Mouse (Mus musculus) intestine, embryonic 16.5 days (tissue): ENCODE data around the gene Fancc. TPM values are rescaled to one million over a fixed set of nuclear protein-coding genes. Genes with fewer than 3 reads are reported as not detected.

Source experiments
- ATAC-seq: fragments of 200-750 bp; cut with Nextera tagmentation; 2 replicates; pipeline ENCODE4 v1.8.0; 2017; ENCODE audit warnings: moderate TSS enrichment, moderate library complexity
- H3K27ac ChIP-seq: fragments of 300-500 bp; sonication (generic); 2 replicates; pipeline ENCODE4 v1.5.1; 2014; ENCODE audit warnings: mild to moderate bottlenecking, low read length
- H3K27me3 ChIP-seq: fragments of 300-500 bp; sonication (generic); replicated peaks from 2 replicates; pipeline ENCODE4 v1.6.1; 2014; ENCODE audit warnings: low read length, control low read depth, mixed read lengths; ENCODE audit not compliant: control insufficient read depth, insufficient read depth
- H3K36me3 ChIP-seq: fragments of 300-500 bp; sonication (generic); 2 replicates; pipeline ENCODE4 v1.6.1; 2014; ENCODE audit warnings: low read length, control low read depth; ENCODE audit not compliant: control insufficient read depth, insufficient read depth
- H3K4me1 ChIP-seq: fragments of 300-500 bp; sonication (generic); 2 replicates; pipeline ENCODE4 v1.6.1; 2014; ENCODE audit warnings: low read length, control low read depth, mixed read lengths; ENCODE audit not compliant: control insufficient read depth, insufficient read depth
- H3K4me2 ChIP-seq: fragments of 300-500 bp; sonication (generic); 2 replicates; pipeline ENCODE4 v1.6.1; 2014; ENCODE audit warnings: low read depth, low read length, control low read depth
- H3K4me3 ChIP-seq: fragments of 300-500 bp; sonication (generic); 2 replicates; pipeline ENCODE4 v1.5.1; 2014; ENCODE audit warnings: mild to moderate bottlenecking, low read length
- H3K9ac ChIP-seq: fragments of 300-500 bp; sonication (generic); 2 replicates; pipeline ENCODE4 v1.6.1; 2014; ENCODE audit warnings: low read depth, low read length
- H3K9me3 ChIP-seq: fragments of 300-500 bp; sonication (generic); 2 replicates; pipeline ENCODE4 v1.6.1; 2016; ENCODE audit warnings: low read length, control low read depth; ENCODE audit not compliant: control insufficient read depth
- WGBS: fragments of 180-500 bp; shearing (Covaris S2); extraction: QIAGEN DNeasy Blood & Tissue Kit; methylation state at CpG from one replicate; pipeline ENCODE4 v1.1.7; 2014; 5-methylcytosine and 5-hydroxymethylcytosine counted together
- polyA plus RNA-seq: library from polyadenylated mRNA; unstranded; fragments of >200 nt; fragmentation: Nextera tagmentation; extraction: Ambion mirVana; gene quantifications from 2 replicates; pipeline ENCODE4 v1.2.1, GENCODE M21; 2015

The Fancc gene
- polyA plus RNA-seq, result 15.4 and 19.0 TPM in 2 replicates

DNA sequence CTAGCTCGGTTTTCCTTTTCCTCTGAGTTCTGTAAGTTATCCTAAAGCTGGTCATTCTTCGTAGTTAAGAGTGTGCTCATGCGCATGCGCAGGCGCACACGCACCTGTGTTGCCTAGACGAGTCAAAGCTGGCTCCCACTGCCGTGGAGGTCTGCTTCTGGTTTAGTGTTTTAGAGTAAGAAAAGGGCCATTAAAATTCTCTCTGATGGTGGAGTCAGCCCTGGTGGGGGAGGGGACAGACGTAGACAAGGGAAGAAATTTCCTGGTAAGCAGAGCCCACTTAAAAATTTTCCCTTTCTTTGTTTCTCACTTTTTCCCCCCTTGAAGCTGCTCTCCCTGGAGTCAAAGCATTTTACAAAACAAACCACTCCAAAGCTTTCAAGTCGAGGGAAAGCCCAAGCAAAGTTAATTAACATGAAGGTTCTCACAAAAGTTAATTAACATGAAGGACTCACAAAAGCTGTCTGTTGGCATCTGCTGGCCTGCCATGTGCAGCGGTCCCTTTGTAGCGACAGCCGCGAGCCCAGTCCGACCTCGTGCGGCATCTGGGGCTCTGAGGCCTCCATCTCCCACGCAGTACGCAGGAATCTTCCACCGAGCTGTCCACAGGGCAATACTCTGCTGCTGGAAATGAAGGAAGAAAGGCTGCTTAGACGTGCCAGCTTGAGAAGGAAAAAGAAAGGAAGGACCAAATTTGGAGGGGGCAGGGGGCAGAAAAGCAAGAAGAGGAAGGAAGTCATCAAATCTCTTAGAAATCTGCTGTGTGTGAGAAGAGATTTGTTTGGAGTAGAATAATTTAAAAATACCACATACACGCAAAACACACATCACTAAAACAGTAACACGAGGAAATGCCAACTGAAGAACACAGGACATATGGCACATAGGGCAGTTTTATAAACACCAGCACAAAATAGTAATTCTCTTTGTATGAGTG lies at the start of gene Fancc:
Gene Fancc, minus strand, starts transcription at position 633 of the 937 bp plus-strand sequence.
- WGBS, result 33% methylated on average over 23 of the region's 23 CpGs
- no peak for ATAC-seq
- no peaks in the 10 kb centered on the region for H3K9me3 ChIP-seq
- peak within 1 kb of the TSS; percentile 17 for H3K4me2 ChIP-seq
- H3K36me3 ChIP-seq, result no peaks in the 10 kb centered on the region
- peak within 1 kb of the TSS; percentile 35 for H3K9ac ChIP-seq
- H3K27me3 ChIP-seq, result no peaks in the 10 kb centered on the region
- H3K4me3 ChIP-seq, result no peak within 1 kb of the TSS
- no peak within 1 kb of the TSS for H3K27ac ChIP-seq
- H3K4me1 ChIP-seq, result no peaks in the 10 kb centered on the region

- ATAC-seq, result no peak
- Histone ChIP-seq H3K27ac (no peak overlapping the region), H3K9ac (no peak overlapping the region), H3K36me3 (peaks cover 14% of the 10 kb centered on the region), H3K4me1 (peaks cover 18% of the 10 kb centered on the region; the same call in 1 of the 2 replicates), H3K4me2 (no peak overlapping the region), H3K4me3 (no peak overlapping the region), H3K9me3 (no peaks in the 10 kb centered on the region), H3K27me3 (no peaks in the 10 kb centered on the region)
- WGBS, result 61% methylated on average over 7 of the region's 7 CpGs
Measured at GRCm38 (mm10) chr13:63545291-63545690, 48.2 kb upstream of the Fancc start.

GRCm38 (mm10) chr13:63544967-63545253 lies 47.8 kb upstream of the Fancc start:
- no peak overlapping the region for H3K4me3 ChIP-seq
- WGBS, result 27% methylated on average over 5 of the region's 5 CpGs
- H3K9me3 ChIP-seq, result no peaks in the 10 kb centered on the region
- H3K4me2 ChIP-seq, result no peak overlapping the region
- H3K9ac ChIP-seq, result no peak overlapping the region
- no peaks in the 10 kb centered on the region for H3K27me3 ChIP-seq
- H3K4me1 ChIP-seq, result peaks cover 14% of the 10 kb centered on the region; the same call in 1 of the 2 replicates
- no peak for ATAC-seq
- peaks cover 16% of the 10 kb centered on the region for H3K36me3 ChIP-seq
- no peak overlapping the region for H3K27ac ChIP-seq

- H3K4me1 ChIP-seq, result 0 out of 2 replicates have a peak, but pooled peaks cover 10% of the 10 kb centered on the region
- H3K4me2 ChIP-seq, result no peak overlapping the region
- no peaks in the 10 kb centered on the region for H3K9me3 ChIP-seq
- WGBS, result 72% methylated on average over 13 of the region's 13 CpGs
- H3K27me3 ChIP-seq, result no peaks in the 10 kb centered on the region
- H3K27ac ChIP-seq, result no peak overlapping the region
- H3K9ac ChIP-seq, result no peak overlapping the region
- no peak overlapping the region for H3K4me3 ChIP-seq
- ATAC-seq, result no peak
- H3K36me3 ChIP-seq, result peaks cover 22% of the 10 kb centered on the region
Measured at GRCm38 (mm10) chr13:63544119-63544966, 47.3 kb upstream of the Fancc start.

- peaks cover 31% of the 10 kb centered on the region for H3K36me3 ChIP-seq
- H3K9ac ChIP-seq, result no peak overlapping the region
- H3K4me2 ChIP-seq, result no peak overlapping the region
- no peak overlapping the region for H3K4me3 ChIP-seq
- no peaks in the 10 kb centered on the region for H3K9me3 ChIP-seq
- WGBS, result 59% methylated on average over 6 of the region's 6 CpGs
- no peaks in the 10 kb centered on the region for H3K27me3 ChIP-seq
- H3K4me1 ChIP-seq, result 0 out of 2 replicates have a peak, but pooled peaks cover 6% of the 10 kb centered on the region
- H3K27ac ChIP-seq, result no peak overlapping the region
- ATAC-seq, result no peak
Measured at GRCm38 (mm10) chr13:63543459-63543858, 46.4 kb upstream of the Fancc start.

DNA sequence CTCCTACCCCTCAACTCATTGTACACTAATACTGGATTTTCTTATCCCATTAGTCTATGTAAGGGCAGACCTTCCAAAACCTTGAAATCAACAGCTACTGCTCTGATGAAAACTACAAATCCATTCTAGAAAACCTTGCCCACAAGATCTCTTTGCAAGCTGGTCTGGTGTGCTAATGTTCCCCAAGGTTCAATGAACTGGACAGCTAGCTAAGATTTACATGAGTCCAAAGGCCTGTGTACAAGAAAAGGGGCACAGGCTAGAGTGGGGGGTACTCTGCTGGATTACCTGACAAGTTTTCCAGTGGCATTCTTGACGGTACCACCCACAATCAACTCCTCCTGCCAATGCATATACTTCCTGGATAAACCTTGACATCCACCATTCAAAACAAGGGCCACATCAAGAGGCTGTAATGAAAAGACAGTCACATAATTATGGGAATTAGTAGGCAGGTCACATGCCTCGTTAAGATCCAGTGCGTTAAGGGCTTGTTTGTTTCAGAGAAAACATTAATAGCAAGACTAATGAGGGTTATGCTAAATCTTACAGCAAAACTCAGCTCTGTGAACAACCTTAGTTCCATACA lies 45.8 kb upstream of the Fancc start:
- ATAC-seq, result no peak
- no peaks in the 10 kb centered on the region for H3K27me3 ChIP-seq
- no peak overlapping the region for H3K27ac ChIP-seq
- H3K4me3 ChIP-seq, result no peak overlapping the region
- 68% methylated on average over 3 of the region's 3 CpGs for WGBS
- H3K9ac ChIP-seq, result no peak overlapping the region
- H3K4me1 ChIP-seq, result 0 out of 2 replicates have a peak, but pooled peaks cover 6% of the 10 kb centered on the region
- no peak overlapping the region for H3K4me2 ChIP-seq
- no peaks in the 10 kb centered on the region for H3K9me3 ChIP-seq
- H3K36me3 ChIP-seq, result peaks cover 35% of the 10 kb centered on the region

GRCm38 (mm10) chr13:63541510-63541909 lies 44.4 kb upstream of the Fancc start:
- Histone ChIP-seq H3K4me2 (no peak overlapping the region), H3K9ac (no peak overlapping the region), H3K36me3 (peaks cover 37% of the 10 kb centered on the region), H3K27me3 (no peaks in the 10 kb centered on the region), H3K27ac (no peak overlapping the region), H3K9me3 (no peaks in the 10 kb centered on the region), H3K4me1 (0 out of 2 replicates have a peak, but pooled peaks cover 6% of the 10 kb centered on the region), H3K4me3 (no peak overlapping the region)
- no peak for ATAC-seq

DNA sequence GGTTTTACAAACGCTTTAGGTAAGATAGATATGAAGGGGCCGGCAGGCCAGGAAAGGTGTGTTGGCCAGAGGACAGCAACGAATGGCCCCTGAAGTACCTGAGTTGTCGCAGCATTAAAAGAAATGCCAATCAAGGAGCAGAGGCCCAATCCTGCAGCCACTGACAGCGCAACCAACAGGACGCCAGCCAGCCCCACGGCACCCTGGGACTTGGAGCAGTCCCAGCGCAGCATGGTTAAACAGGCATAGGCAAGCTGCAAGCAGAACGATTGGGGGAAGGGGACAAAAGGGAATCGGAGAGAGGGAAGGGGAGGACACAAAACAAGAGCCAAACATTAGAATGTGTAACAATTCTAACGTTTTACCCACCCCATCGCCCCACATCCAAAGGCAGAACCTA lies 43.5 kb upstream of the Fancc start:
- Histone ChIP-seq H3K9me3 (no peaks in the 10 kb centered on the region), H3K27ac (no peak overlapping the region), H3K4me1 (0 out of 2 replicates have a peak, but pooled peaks cover 2% of the 10 kb centered on the region), H3K4me2 (no peak overlapping the region), H3K9ac (no peak overlapping the region), H3K36me3 (peaks cover 42% of the 10 kb centered on the region), H3K4me3 (no peak overlapping the region), H3K27me3 (no peaks in the 10 kb centered on the region)
- 85% methylated on average over 12 of the region's 12 CpGs for WGBS
- ATAC-seq, result no peak

GRCm38 (mm10) chr13:63534981-63535380 lies 37.9 kb upstream of the Fancc start:
- H3K4me1 ChIP-seq, result no peaks in the 10 kb centered on the region; the same call in 1 of the 2 replicates
- H3K27me3 ChIP-seq, result no peaks in the 10 kb centered on the region
- no peaks in the 10 kb centered on the region for H3K9me3 ChIP-seq
- H3K9ac ChIP-seq, result no peak overlapping the region
- no peak overlapping the region for H3K27ac ChIP-seq
- WGBS, result 53% methylated on average over 4 of the region's 4 CpGs
- H3K36me3 ChIP-seq, result peaks cover 46% of the 10 kb centered on the region
- H3K4me3 ChIP-seq, result no peak overlapping the region
- ATAC-seq, result no peak
- H3K4me2 ChIP-seq, result no peak overlapping the region
